Mouse (Mus musculus): ENCODE data around the gene Eral1. TPM values are rescaled to one million over a fixed set of nuclear protein-coding genes. Genes with fewer than 3 reads are reported as not detected.

Gene Eral1
- polyA plus RNA-seq, 1 experiment from 2014 or later: 33.3 TPM

DNA sequence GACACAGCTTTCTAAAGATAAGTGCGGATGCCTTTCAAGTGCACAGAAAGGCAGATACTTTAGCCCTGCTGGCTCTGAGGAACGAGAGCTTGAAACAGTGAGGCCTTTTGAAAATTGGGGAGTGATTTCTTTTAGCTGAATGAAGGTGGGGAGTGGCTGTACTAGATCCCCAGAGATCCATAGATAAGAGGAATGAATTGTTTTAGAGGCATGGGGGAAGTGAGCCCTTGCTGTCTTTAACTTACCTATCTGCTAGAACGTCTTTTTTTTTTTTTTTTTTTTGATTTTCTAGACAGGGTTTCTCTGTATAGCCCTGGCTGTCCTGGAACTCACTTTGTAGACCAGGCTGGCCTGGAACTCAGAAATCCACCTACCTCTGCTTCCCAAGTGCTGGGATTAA lies 16.9 kb upstream of the Eral1 start:
- Histone ChIP-seq H3K27me3 (ENCODE audit: control insufficient read depth, insufficient read depth, low read depth, low read length) (no peaks in the 10 kb centered on the region), H3K9me3 (replicated peaks; ENCODE audit: control insufficient read depth, low read length, poor library complexity, severe bottlenecking) (no peaks in the 10 kb centered on the region), H3K9ac (ENCODE audit: low read depth, low read length) (peak overlapping the region; percentile 46; the same call in 1 of the 2 replicates), H3K27ac (ENCODE audit: low read length) (no peak overlapping the region), H3K4me1 (ENCODE audit: control insufficient read depth, insufficient read depth, low read length) (peaks cover 27% of the 10 kb centered on the region), H3K36me3 (ENCODE audit: control insufficient read depth, insufficient read depth, low read length) (no peaks in the 10 kb centered on the region), H3K4me3 (ENCODE audit: low read depth, low read length) (peak overlapping the region; percentile 4; the same call in 1 of the 2 replicates), H3K4me2 (ENCODE audit: low read length) (peak overlapping the region; percentile 39)
- no peak for ATAC-seq
- 55% methylated on average over 3 of the region's 3 CpGs for WGBS

DNA sequence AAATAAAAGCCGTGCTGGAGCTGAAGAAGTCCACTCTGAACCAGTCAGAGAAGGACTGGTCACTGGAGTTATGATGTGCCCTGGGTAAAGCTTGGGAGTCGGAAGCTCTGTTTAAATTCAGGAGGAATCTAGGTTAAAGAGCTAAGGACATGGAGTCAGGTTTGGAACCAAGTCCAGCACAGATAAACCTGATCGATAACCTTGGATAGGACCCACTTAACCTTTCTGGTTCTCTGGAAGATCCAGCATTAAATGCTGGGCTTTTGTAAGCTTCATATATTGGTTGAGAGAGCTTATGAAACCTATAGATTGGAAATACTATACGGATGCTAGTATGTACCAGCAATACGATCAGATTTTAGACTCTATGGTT lies 14.9 kb upstream of the Eral1 start:
- peak overlapping the region; percentile 75 for H3K4me2 ChIP-seq (ENCODE audit: low read length)
- peak overlapping the region; percentile 90 for H3K9ac ChIP-seq (ENCODE audit: low read depth, low read length)
- no peaks in the 10 kb centered on the region for H3K27me3 ChIP-seq (ENCODE audit: control insufficient read depth, insufficient read depth, low read depth, low read length)
- H3K9me3 ChIP-seq (replicated peaks; ENCODE audit: control insufficient read depth, low read length, poor library complexity, severe bottlenecking): no peaks in the 10 kb centered on the region
- H3K36me3 ChIP-seq (ENCODE audit: control insufficient read depth, insufficient read depth, low read length): no peaks in the 10 kb centered on the region
- peak overlapping the region; percentile 87 for H3K27ac ChIP-seq (ENCODE audit: low read length)
- 27% methylated on average over 5 of the region's 5 CpGs for WGBS
- H3K4me1 ChIP-seq (ENCODE audit: control insufficient read depth, insufficient read depth, low read length): peaks cover 27% of the 10 kb centered on the region
- no peak for ATAC-seq
- H3K4me3 ChIP-seq (ENCODE audit: low read depth, low read length): peak overlapping the region; percentile 62

DNA sequence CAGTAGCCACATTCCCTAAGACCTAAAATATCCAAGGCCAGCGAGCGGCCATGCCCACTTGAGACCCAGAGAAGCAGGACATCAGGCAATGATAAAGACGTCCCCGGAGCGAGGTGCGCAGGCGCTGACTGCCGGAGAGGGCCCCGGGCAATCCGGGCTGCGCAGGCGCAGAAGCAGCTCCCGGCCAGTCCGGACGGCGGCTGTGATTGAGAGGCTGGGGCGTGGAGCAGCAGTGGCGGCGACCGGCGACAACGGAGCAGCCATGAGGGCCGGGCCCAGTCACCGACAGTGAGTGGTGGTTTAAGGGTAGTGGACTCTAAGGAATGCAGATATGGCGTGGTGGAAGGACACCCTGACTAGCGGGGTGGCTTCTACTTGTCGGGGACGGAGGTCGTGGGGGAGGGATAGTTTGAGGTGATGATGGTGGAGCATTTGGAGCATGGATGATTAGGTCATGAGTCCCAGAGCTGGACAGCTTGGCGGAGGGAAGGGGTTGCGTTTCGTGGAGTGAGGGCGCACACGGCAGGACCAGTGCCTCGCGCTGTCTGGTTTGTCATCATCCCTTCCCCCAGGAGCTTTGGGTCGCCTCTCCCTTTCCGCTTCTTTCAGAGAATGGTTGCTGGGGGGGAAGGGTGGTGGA lies 14.4 kb upstream of the Eral1 start, which contains the start of gene Fam222b:
Gene Fam222b, plus strand, starts transcription at position 157 of the 640 bp plus-strand sequence.
- under 1% methylated on average over 38 of the region's 38 CpGs for WGBS
- Histone ChIP-seq H3K4me3 (ENCODE audit: low read depth, low read length) (peak within 1 kb of the TSS; percentile 62), H3K4me1 (ENCODE audit: control insufficient read depth, insufficient read depth, low read length) (peaks cover 27% of the 10 kb centered on the region), H3K9me3 (replicated peaks; ENCODE audit: control insufficient read depth, low read length, poor library complexity, severe bottlenecking) (no peaks in the 10 kb centered on the region), H3K9ac (ENCODE audit: low read depth, low read length) (peak within 1 kb of the TSS; percentile 90), H3K27ac (ENCODE audit: low read length) (peak within 1 kb of the TSS; percentile 87), H3K36me3 (ENCODE audit: control insufficient read depth, insufficient read depth, low read length) (no peaks in the 10 kb centered on the region), H3K4me2 (ENCODE audit: low read length) (peak within 1 kb of the TSS; percentile 75), H3K27me3 (ENCODE audit: control insufficient read depth, insufficient read depth, low read depth, low read length) (no peaks in the 10 kb centered on the region)
- peak; percentile 96 for ATAC-seq

DNA sequence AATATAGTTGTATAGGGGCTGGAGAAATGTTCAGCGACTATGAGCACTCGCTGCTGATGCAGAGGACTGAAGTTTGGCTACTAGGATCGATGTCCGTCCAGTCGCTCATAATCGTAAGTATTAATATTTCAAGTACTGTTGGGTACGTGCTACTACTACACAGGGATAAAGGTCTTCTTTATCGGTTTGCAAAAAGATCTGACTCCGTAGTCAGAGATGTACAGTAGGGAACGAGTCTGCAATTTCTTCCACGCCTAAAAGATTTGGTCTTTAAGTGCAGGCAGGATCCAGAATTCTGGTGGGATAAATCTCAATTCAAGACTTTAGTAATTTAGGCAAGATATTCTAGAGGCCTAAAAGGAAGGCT lies 13.9 kb upstream of the Eral1 start:
- 51% methylated on average over 11 of the region's 11 CpGs for WGBS
- Histone ChIP-seq H3K4me1 (ENCODE audit: control insufficient read depth, insufficient read depth, low read length) (peaks cover 27% of the 10 kb centered on the region), H3K4me2 (ENCODE audit: low read length) (peak overlapping the region; percentile 75), H3K27ac (ENCODE audit: low read length) (peak overlapping the region; percentile 87), H3K27me3 (ENCODE audit: control insufficient read depth, insufficient read depth, low read depth, low read length) (no peaks in the 10 kb centered on the region), H3K9me3 (replicated peaks; ENCODE audit: control insufficient read depth, low read length, poor library complexity, severe bottlenecking) (no peaks in the 10 kb centered on the region), H3K36me3 (ENCODE audit: control insufficient read depth, insufficient read depth, low read length) (no peaks in the 10 kb centered on the region), H3K4me3 (ENCODE audit: low read depth, low read length) (peak overlapping the region; percentile 62), H3K9ac (ENCODE audit: low read depth, low read length) (peak overlapping the region; percentile 90)
- peak; percentile 22; the same call in 1 of the 2 replicates for ATAC-seq

DNA sequence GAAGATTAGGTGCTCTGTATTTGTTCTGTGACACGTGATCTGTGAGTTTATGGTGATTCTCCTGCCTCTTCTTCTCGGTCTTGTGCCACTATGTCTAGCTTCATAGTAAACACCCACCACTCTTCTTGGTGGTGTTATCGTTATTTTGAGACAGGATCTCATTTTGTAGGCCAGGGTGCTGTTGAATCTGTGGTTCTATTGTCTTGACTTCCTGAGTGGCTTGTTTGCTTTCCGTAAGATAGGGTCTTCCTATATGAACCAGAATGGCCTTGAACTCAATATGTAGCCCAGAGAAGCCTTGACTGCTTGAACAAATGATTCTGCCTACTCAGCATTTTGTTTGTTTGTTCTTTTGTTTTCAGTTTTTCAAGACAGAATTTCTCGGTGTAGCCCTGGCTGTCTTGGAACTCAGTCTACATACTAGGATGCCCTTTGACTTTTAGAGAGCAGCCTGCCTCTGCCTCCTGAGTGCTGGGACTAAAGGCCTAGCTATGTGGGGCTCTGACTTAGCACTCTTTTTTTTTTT lies 7.6 kb upstream of the Eral1 start:
- no peaks in the 10 kb centered on the region for H3K36me3 ChIP-seq (ENCODE audit: control insufficient read depth, insufficient read depth, low read length)
- H3K9me3 ChIP-seq (replicated peaks; ENCODE audit: control insufficient read depth, low read length, poor library complexity, severe bottlenecking): no peaks in the 10 kb centered on the region
- no peaks in the 10 kb centered on the region; the same call in 1 of the 2 replicates for H3K27me3 ChIP-seq (ENCODE audit: control insufficient read depth, insufficient read depth, low read depth, low read length)
- H3K4me3 ChIP-seq (ENCODE audit: low read depth, low read length): no peak overlapping the region
- H3K27ac ChIP-seq (ENCODE audit: low read length): no peak overlapping the region
- WGBS: 85% methylated on average over 5 of the region's 5 CpGs
- H3K9ac ChIP-seq (ENCODE audit: low read depth, low read length): no peak overlapping the region
- H3K4me2 ChIP-seq (ENCODE audit: low read length): no peak overlapping the region
- H3K4me1 ChIP-seq (ENCODE audit: control insufficient read depth, insufficient read depth, low read length): no peaks in the 10 kb centered on the region
- ATAC-seq: no peak

DNA sequence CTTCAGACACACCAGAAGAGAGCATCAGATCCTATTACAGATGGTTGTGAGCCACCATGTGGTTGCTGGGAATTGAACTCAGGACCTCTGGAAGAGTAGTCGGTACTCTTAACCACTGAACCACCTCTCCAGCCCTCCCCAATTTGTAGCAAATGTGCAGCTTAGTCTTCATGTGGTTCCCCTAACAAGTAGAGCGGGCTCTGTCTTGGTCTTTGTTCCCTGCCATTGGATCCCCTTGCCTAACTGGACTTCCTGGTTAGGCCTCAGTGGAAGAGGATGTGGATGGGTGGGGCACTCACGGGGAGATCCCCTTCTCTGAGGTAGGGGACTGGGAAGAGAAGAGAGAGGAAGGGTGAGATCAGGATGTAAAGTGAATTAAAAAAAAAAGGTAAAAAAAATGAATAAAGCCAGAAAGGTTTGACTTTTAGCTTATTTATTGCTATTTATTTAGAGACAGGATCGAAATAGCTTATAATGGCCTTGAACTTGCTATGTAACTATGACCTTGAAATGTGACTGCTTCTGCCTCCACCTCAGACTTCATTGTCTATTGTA lies 6.8 kb upstream of the Eral1 start:
- no peak overlapping the region for H3K4me2 ChIP-seq (ENCODE audit: low read length)
- H3K27ac ChIP-seq (ENCODE audit: low read length): no peak overlapping the region
- no peak overlapping the region for H3K9ac ChIP-seq (ENCODE audit: low read depth, low read length)
- no peak overlapping the region for H3K4me3 ChIP-seq (ENCODE audit: low read depth, low read length)
- no peak for ATAC-seq
- 76% methylated on average over 4 of the region's 4 CpGs for WGBS
- H3K36me3 ChIP-seq (ENCODE audit: control insufficient read depth, insufficient read depth, low read length): no peaks in the 10 kb centered on the region
- H3K27me3 ChIP-seq (ENCODE audit: control insufficient read depth, insufficient read depth, low read depth, low read length): no peaks in the 10 kb centered on the region; the same call in 1 of the 2 replicates
- H3K9me3 ChIP-seq (replicated peaks; ENCODE audit: control insufficient read depth, low read length, poor library complexity, severe bottlenecking): no peaks in the 10 kb centered on the region
- H3K4me1 ChIP-seq (ENCODE audit: control insufficient read depth, insufficient read depth, low read length): no peaks in the 10 kb centered on the region

DNA sequence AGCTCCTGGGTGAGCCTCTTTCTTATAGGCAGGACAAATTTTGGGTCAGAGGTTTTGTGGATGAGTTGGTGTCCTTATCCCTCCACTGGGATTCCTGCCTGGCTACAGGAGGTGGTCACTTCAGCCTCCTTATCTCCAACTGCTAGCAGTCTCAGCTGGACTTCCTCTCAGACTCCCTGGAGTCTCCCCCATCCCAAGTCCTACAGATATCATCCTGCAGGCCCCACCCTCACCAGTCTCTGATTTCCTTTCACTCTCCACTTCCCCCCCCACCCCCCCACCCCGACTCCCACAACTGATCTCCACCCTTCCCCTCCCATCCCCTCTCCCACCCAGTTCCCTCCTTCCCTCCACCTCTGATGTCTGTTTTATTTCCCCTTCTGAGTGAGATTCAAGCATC lies 3.4 kb upstream of the Eral1 start:
- H3K4me3 ChIP-seq (ENCODE audit: low read depth, low read length): no peak overlapping the region
- 37% methylated on average over 1 of the region's 1 CpGs for WGBS

DNA sequence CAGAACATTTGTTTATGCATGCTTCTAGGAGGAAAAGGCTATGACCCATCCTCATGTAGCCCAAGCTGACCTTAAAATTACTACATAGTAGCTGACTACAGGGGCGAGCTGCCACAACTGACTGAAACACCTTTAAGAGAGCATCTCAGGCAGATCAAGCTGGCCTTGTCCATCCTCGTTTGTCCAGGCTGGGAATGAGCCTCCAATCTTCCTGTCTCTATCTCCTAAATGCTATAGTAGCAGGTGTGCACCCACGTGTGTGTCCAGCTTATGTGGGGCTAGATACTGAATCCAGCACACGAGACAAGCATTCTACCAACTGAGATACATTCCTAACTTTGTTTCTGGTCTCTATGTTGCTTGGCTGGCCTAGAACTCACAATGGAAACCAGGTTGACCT lies 5.5 kb downstream of the Eral1 start:
- no peak for ATAC-seq
- H3K9me3 ChIP-seq (replicated peaks; ENCODE audit: control insufficient read depth, low read length, poor library complexity, severe bottlenecking): no peaks in the 10 kb centered on the region
- WGBS: 92% methylated on average over 4 of the region's 4 CpGs
- no peak overlapping the region for H3K9ac ChIP-seq (ENCODE audit: low read depth, low read length)
- no peak overlapping the region for H3K27ac ChIP-seq (ENCODE audit: low read length)
- H3K27me3 ChIP-seq (ENCODE audit: control insufficient read depth, insufficient read depth, low read depth, low read length): no peaks in the 10 kb centered on the region
- H3K4me1 ChIP-seq (ENCODE audit: control insufficient read depth, insufficient read depth, low read length): peaks cover 10% of the 10 kb centered on the region
- H3K36me3 ChIP-seq (ENCODE audit: control insufficient read depth, insufficient read depth, low read length): peaks cover 36% of the 10 kb centered on the region
- H3K4me2 ChIP-seq (ENCODE audit: low read length): no peak overlapping the region
- H3K4me3 ChIP-seq (ENCODE audit: low read depth, low read length): no peak overlapping the region

More for the DNA sequence above, 3.4 kb upstream of the Eral1 start:
- no peaks in the 10 kb centered on the region; the same call in 1 of the 2 replicates for H3K27me3 ChIP-seq (ENCODE audit: control insufficient read depth, insufficient read depth, low read depth, low read length)
- no peaks in the 10 kb centered on the region for H3K9me3 ChIP-seq (replicated peaks; ENCODE audit: control insufficient read depth, low read length, poor library complexity, severe bottlenecking)
- no peak overlapping the region for H3K4me2 ChIP-seq (ENCODE audit: low read length)
- H3K27ac ChIP-seq (ENCODE audit: low read length): no peak overlapping the region
- H3K9ac ChIP-seq (ENCODE audit: low read depth, low read length): no peak overlapping the region
- H3K36me3 ChIP-seq (ENCODE audit: control insufficient read depth, insufficient read depth, low read length): no peaks in the 10 kb centered on the region
- no peak for ATAC-seq
- peaks cover 15% of the 10 kb centered on the region for H3K4me1 ChIP-seq (ENCODE audit: control insufficient read depth, insufficient read depth, low read length)

DNA sequence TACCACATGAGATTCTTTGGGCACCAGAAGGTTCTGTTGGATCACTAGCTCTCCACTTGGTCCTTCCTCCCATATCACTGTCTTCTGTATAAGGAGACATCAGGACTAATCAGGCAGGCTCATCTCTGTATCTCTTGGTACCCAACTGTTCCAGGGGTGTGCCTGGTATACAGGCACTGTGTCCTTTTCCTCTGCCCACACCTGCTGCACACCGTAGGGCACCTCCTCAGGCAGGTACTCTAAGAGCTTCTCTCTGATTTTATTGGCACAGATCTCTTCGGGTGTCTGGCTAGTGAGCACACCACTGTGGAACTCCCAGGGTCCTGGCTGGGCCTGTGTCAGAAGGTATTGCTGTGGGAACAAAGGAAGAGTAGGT lies 5.9 kb downstream of the Eral1 start:
- Histone ChIP-seq H3K9me3 (replicated peaks; ENCODE audit: control insufficient read depth, low read length, poor library complexity, severe bottlenecking) (no peaks in the 10 kb centered on the region), H3K27me3 (ENCODE audit: control insufficient read depth, insufficient read depth, low read depth, low read length) (no peaks in the 10 kb centered on the region), H3K4me2 (ENCODE audit: low read length) (no peak overlapping the region), H3K9ac (ENCODE audit: low read depth, low read length) (no peak overlapping the region), H3K4me1 (ENCODE audit: control insufficient read depth, insufficient read depth, low read length) (peaks cover 6% of the 10 kb centered on the region), H3K36me3 (ENCODE audit: control insufficient read depth, insufficient read depth, low read length) (peaks cover 36% of the 10 kb centered on the region), H3K4me3 (ENCODE audit: low read depth, low read length) (no peak overlapping the region), H3K27ac (ENCODE audit: low read length) (no peak overlapping the region)
- WGBS: 93% methylated on average over 2 of the region's 2 CpGs
- no peak for ATAC-seq

All from midbrain, embryonic 16.5 days (tissue).